Mouse (Mus musculus): ENCODE results near the gene Mical2.
A peak's percentile ranks its signal among the peaks of the same experiment; 100 is the strongest.

Gene Mical2

GRCm38 (mm10) chr7:112241211-112241944, 15.7 kb downstream of the Mical2 start:
- no peak for DNase-seq (ENCODE audit: low spot score in 2 of 2)

- no peak for DNase-seq (ENCODE audit: low spot score in 2 of 2)
Measured at GRCm38 (mm10) chr7:112241945-112242329, 16.3 kb downstream of the Mical2 start.

GRCm38 (mm10) chr7:112242587-112242986, 16.9 kb downstream of the Mical2 start:
- no peak for DNase-seq (ENCODE audit: low spot score in 2 of 2)

- no peak for DNase-seq (ENCODE audit: low spot score in 2 of 2)
Measured at GRCm38 (mm10) chr7:112244071-112244470, 18.4 kb downstream of the Mical2 start.

GRCm38 (mm10) chr7:112244683-112245082, 19.0 kb downstream of the Mical2 start:
- no peak for DNase-seq (ENCODE audit: low spot score in 2 of 2)

- no peak for DNase-seq (ENCODE audit: low spot score in 2 of 2)
Measured at GRCm38 (mm10) chr7:112245839-112246438, 20.3 kb downstream of the Mical2 start.

GRCm38 (mm10) chr7:112246442-112246841, 20.8 kb downstream of the Mical2 start:
- DNase-seq (ENCODE audit: low spot score in 2 of 2): no peak

- no peak for DNase-seq (ENCODE audit: low spot score in 2 of 2)
Measured at GRCm38 (mm10) chr7:112247890-112248289, 22.2 kb downstream of the Mical2 start.

- no peak for DNase-seq (ENCODE audit: low spot score in 2 of 2)
Measured at GRCm38 (mm10) chr7:112249476-112249875, 23.8 kb downstream of the Mical2 start.

GRCm38 (mm10) chr7:112252065-112252464, 26.4 kb downstream of the Mical2 start:
- no peak for DNase-seq (ENCODE audit: low spot score in 2 of 2)

- no peak for DNase-seq (ENCODE audit: low spot score in 2 of 2)
Measured at GRCm38 (mm10) chr7:112254233-112254632, 28.6 kb downstream of the Mical2 start.

- DNase-seq (ENCODE audit: low spot score in 2 of 2): no peak
Measured at GRCm38 (mm10) chr7:112255248-112255866, 29.7 kb downstream of the Mical2 start.

- DNase-seq (ENCODE audit: low spot score in 2 of 2): no peak
Measured at GRCm38 (mm10) chr7:112258338-112258903, 32.8 kb downstream of the Mical2 start.

- no peak for DNase-seq (ENCODE audit: low spot score in 2 of 2)
Measured at GRCm38 (mm10) chr7:112259286-112259685, 33.6 kb downstream of the Mical2 start.

GRCm38 (mm10) chr7:112261121-112261520, 35.5 kb downstream of the Mical2 start:
- DNase-seq (ENCODE audit: low spot score in 2 of 2): no peak

GRCm38 (mm10) chr7:112267266-112267665, 41.6 kb downstream of the Mical2 start:
- DNase-seq (ENCODE audit: low spot score in 2 of 2): no peak

- peak in 1 of 2 experiments; percentile 26 for DNase-seq (ENCODE audit: low spot score in 2 of 2)
Measured at GRCm38 (mm10) chr7:112268761-112269425, 43.2 kb downstream of the Mical2 start.

- peak; percentile 39 to 78 for DNase-seq (ENCODE audit: low spot score in 2 of 2)
Measured at GRCm38 (mm10) chr7:112270870-112271269, 45.2 kb downstream of the Mical2 start.

GRCm38 (mm10) chr7:112271627-112272026, 46.0 kb downstream of the Mical2 start:
- no peak for DNase-seq (ENCODE audit: low spot score in 2 of 2)

- DNase-seq (ENCODE audit: low spot score in 2 of 2): no peak
Measured at GRCm38 (mm10) chr7:112272692-112273091, 47.0 kb downstream of the Mical2 start.

- peak in 1 of 2 experiments; percentile 33 for DNase-seq (ENCODE audit: low spot score in 2 of 2)
Measured at GRCm38 (mm10) chr7:112273451-112273850, 47.8 kb downstream of the Mical2 start.

- DNase-seq (ENCODE audit: low spot score in 2 of 2): no peak
Measured at GRCm38 (mm10) chr7:112274611-112275010, 49.0 kb downstream of the Mical2 start.

All from urinary bladder, adult 18-20 months (tissue).